19 mouse cellular contexts compared by ENCODE assay signal in genomic region chr2:151985426-151986172, GRCm38 (mm10). TPM values are rescaled to one million over a fixed set of nuclear protein-coding genes. Genes with fewer than 3 reads are reported as not detected.
DNase-seq lines count a peak whose midpoint lies in the region; ATAC-seq lines count a peak whose summit lies in the region.
"Had no signal": no experiment of that assay in that cellular context is flagged by ENCODE, and none has a peak within 500 bp of the region (broad histone marks: within the 10 kb centered on the region; RNA-seq: fewer than 3 reads in every experiment).

No protein-coding gene starts in this region.

- no peak overlapping the region for H3K4me2 ChIP-seq in heart, embryonic 12.5 days
- H3K4me2 ChIP-seq: embryonic facial prominence, embryonic 12.5 days; forebrain, embryonic 15.5 days; limb, embryonic 13.5 days had no signal

- H3K27me3 ChIP-seq in heart, embryonic 12.5 days (replicated peaks): peaks cover 11% of the 10 kb centered on the region; the same call in 1 of the 2 replicates
- H3K27me3 ChIP-seq: embryonic facial prominence, embryonic 12.5 days; forebrain, embryonic 15.5 days; limb, embryonic 13.5 days had no signal

- no peaks in the 10 kb centered on the region for H3K36me3 ChIP-seq in heart, embryonic 12.5 days
- H3K36me3 ChIP-seq: embryonic facial prominence, embryonic 12.5 days; forebrain, embryonic 15.5 days; limb, embryonic 13.5 days had no signal

- ATAC-seq in heart, embryonic 12.5 days (ENCODE audit: insufficient number of reproducible peaks, low FRiP score): no peak
- ATAC-seq in megakaryocyte, adult 5-6 weeks (ENCODE audit: poor library complexity, severe bottlenecking): 0 out of 2 replicates have a peak, but pooled peaks have one; percentile 27
- ATAC-seq: forebrain, embryonic 15.5 days; hindbrain, embryonic 16.5 days had no signal

- 57% methylated on average over 7 of the region's 7 CpGs for WGBS in heart, embryonic 12.5 days

- peak; percentile 93 for DNase-seq in heart, adult 11 months
- peak; percentile 58 to 75 for DNase-seq in kidney, postnatal 4 days
- DNase-seq in kidney, adult 11 months: no peak
- peak; percentile 32 for DNase-seq in 3T3-L1 (ENCODE audit: low read depth, low spot score)
- no peak for DNase-seq in adrenal gland, postnatal 25 days
- DNase-seq in embryo, embryonic 10.5 days (ENCODE audit: low spot score): no peak
- DNase-seq: adrenal gland, postnatal 10 days; cerebellum, adult 18-20 months; cerebellum, postnatal 36 days; heart, adult 18-20 months; kidney, postnatal 36 days; lung, adult 18-20 months; midbrain, embryonic 14.5 days had no signal

- 0 out of 2 replicates have a peak, but pooled peaks cover 1% of the 10 kb centered on the region for H3K4me1 ChIP-seq in heart, embryonic 12.5 days (replicated peaks)

- no peak overlapping the region for H3K4me3 ChIP-seq in heart, embryonic 12.5 days
- H3K4me3 ChIP-seq: embryonic facial prominence, embryonic 12.5 days; forebrain, embryonic 15.5 days; limb, embryonic 13.5 days had no signal

- H3K9me3 ChIP-seq in heart, embryonic 12.5 days (replicated peaks): no peaks in the 10 kb centered on the region
- H3K9me3 ChIP-seq: embryonic facial prominence, embryonic 12.5 days; forebrain, embryonic 15.5 days; limb, embryonic 13.5 days had no signal

- no peak overlapping the region for H3K27ac ChIP-seq in heart, embryonic 12.5 days (ENCODE audit: poor library complexity, severe bottlenecking)
- H3K27ac ChIP-seq: embryonic facial prominence, embryonic 12.5 days; forebrain, embryonic 15.5 days; limb, embryonic 13.5 days had no signal

- H3K9ac ChIP-seq in heart, embryonic 12.5 days: no peak overlapping the region
- H3K9ac ChIP-seq: embryonic facial prominence, embryonic 12.5 days; forebrain, embryonic 15.5 days; limb, embryonic 13.5 days had no signal

RNA-seq across cellular contexts. Expression of gene Fam110a, which starts 5.6 kb away (rescaled TPM):
- 10.3 and 10.9 TPM in 2 replicates for polyA plus RNA-seq in heart, embryonic 12.5 days (2016; fragmentation: Nextera tagmentation; extraction: Ambion mirVana)
- total RNA-seq in megakaryocyte, adult 5-6 weeks (2015): 7.8 and 14.8 TPM in 2 replicates
- 6.0 and 8.6 TPM in 2 replicates for total RNA-seq in megakaryocyte, adult 5-6 weeks (2017)
- total RNA-seq in adrenal gland, postnatal 25 days (2021): 8.8 and 12.7 TPM in 2 replicates

RNA-seq across cellular contexts. Expression of gene Slc52a3, which starts 10.7 kb away (rescaled TPM):
- 0.34 and 0.45 TPM in 2 replicates for polyA plus RNA-seq in heart, embryonic 12.5 days (2016; fragmentation: Nextera tagmentation; extraction: Ambion mirVana)
- 1.0 and 1.4 TPM in 2 replicates for total RNA-seq in megakaryocyte, adult 5-6 weeks (2015)
- total RNA-seq in megakaryocyte, adult 5-6 weeks (2017): 0.07 and 0.53 TPM in 2 replicates
- 2.3 and 2.6 TPM in 2 replicates for total RNA-seq in adrenal gland, postnatal 25 days (2021)

Comparison
In these comparisons a context has a peak if more than half of its experiments do, and no peak if none do; other contexts are left out.
1. DNase-seq: peak in heart, adult 11 months (single experiment), kidney, postnatal 4 days (2 of 2) and 3T3-L1 (single experiment); none in kidney, adult 11 months (single experiment), adrenal gland, postnatal 25 days (single experiment) and embryo, embryonic 10.5 days (single experiment).